Mouse (Mus musculus) neural tube, embryonic 14.5 days (tissue): ENCODE measurements at regions not wholly inside any gene's neighbourhood (a gene's known extent, or its start where the extent isn't known, plus 50 kb on each side); places are given as distances from the start of the nearest gene placed in this dataset.
"Not testable (repeated sequence)": the region's sequence is repeated elsewhere in the genome, so short reads cannot be mapped to it uniquely, and the experiment has no call there.

Experiments used
- ATAC-seq: fragments of 200-750 bp; cut with Nextera tagmentation; 2 replicates; pipeline ENCODE4 v1.8.0; 2017; ENCODE audit warnings: low read depth, mild to moderate bottlenecking, moderate TSS enrichment, moderate library complexity
- H3K27ac ChIP-seq: fragments of 300-500 bp; sonication (generic); 2 replicates; pipeline ENCODE4 v1.5.1; 2014; ENCODE audit warnings: low read depth, mild to moderate bottlenecking, control low read depth, low read length, moderate library complexity, mixed read lengths
- H3K27me3 ChIP-seq: fragments of 300-500 bp; sonication (generic); 2 replicates; pipeline ENCODE4 v1.6.1; 2014; ENCODE audit warnings: low read length; ENCODE audit not compliant: control insufficient read depth, insufficient read depth
- H3K36me3 ChIP-seq: fragments of 300-500 bp; sonication (generic); 2 replicates; pipeline ENCODE4 v1.6.1; 2014; ENCODE audit warnings: low read length, mixed read lengths; ENCODE audit not compliant: control insufficient read depth, insufficient read depth
- H3K4me1 ChIP-seq: fragments of 300-500 bp; sonication (generic); 2 replicates; pipeline ENCODE4 v1.6.1; 2014; ENCODE audit warnings: low read length; ENCODE audit not compliant: control insufficient read depth, insufficient read depth
- H3K4me2 ChIP-seq: fragments of 300-500 bp; sonication (generic); 2 replicates; pipeline ENCODE4 v1.6.1; 2014; ENCODE audit warnings: mild to moderate bottlenecking, low read depth, low read length, control low read depth
- H3K4me3 ChIP-seq: fragments of 300-500 bp; sonication (generic); 2 replicates; pipeline ENCODE4 v1.5.1; 2014; ENCODE audit warnings: low read depth, low read length, control low read depth, mixed read lengths
- H3K9ac ChIP-seq: fragments of 300-500 bp; sonication (generic); replicated peaks from 2 replicates; pipeline ENCODE4 v1.6.1; 2014; ENCODE audit warnings: low read depth, mild to moderate bottlenecking, control low read depth, low read length, mixed read lengths
- H3K9me3 ChIP-seq: fragments of 300-500 bp; sonication (generic); 2 replicates; pipeline ENCODE4 v1.6.1; 2016; ENCODE audit warnings: low read length; ENCODE audit not compliant: control insufficient read depth
- WGBS: fragments of 180-500 bp; shearing (Covaris S2); extraction: QIAGEN DNeasy Blood & Tissue Kit; methylation state at CpG from one replicate; pipeline ENCODE4 v1.1.7; 2014; 5-methylcytosine and 5-hydroxymethylcytosine counted together

DNA sequence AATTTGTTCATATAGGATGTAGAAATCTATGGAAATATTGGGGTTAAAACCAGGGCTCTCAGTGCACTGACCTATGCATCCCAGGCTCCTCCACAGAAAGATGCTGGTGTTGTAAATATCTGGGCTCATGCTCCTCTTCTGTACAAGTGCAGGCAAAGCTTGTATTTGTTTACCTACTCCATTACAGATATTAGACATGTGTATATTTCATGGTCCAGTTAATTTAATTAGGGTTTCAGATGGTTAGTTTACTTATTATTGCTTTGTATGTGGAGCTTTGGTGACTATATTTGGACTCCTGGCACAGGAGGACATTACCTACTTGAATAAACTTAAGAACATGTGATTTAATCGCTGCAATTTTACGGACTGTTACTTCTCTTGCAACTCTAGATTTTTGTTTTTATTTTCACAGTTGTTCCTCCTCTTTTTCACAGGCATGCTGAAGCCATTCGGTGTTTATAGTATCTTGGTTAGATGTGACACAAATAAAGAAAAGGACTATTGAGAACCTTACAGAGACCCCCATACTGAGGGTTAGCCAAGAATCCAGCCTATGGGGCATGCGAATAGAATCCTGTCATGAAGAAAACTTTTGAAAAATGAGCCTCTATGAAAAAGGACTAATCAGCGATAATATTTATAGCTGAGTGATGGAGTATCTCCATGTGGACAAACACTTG is 738.4 kb downstream of the Gm21833 start:
- Histone ChIP-seq H3K36me3 (no peaks in the 10 kb centered on the region), H3K27me3 (no peaks in the 10 kb centered on the region), H3K27ac (no peak overlapping the region), H3K9me3 (no peaks in the 10 kb centered on the region), H3K4me3 (no peak overlapping the region), H3K4me1 (no peaks in the 10 kb centered on the region), H3K9ac (no peak overlapping the region), H3K4me2 (no peak overlapping the region)
- ATAC-seq, result peak; percentile 72; the same call in 1 of the 2 replicates
- WGBS, result 84% methylated on average over 5 of the region's 5 CpGs

DNA sequence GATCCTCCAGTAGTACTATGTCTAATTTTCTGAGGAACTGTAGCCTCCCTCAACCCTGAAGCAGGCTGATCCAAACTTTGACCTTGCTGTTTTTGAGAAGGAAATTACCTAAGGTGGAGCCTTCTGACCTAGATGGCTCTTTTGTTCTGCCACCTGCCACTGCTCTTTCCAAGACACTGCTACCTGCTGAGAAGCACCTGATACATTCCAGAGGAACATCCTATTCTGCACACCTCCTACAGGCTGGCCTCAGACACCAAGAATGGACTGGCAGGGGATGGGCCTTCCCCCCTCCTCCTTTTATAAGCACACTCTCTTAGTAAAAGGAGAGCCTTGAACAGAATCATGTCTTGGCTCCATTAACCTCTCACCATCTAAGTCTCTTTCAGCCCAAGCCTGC is 750.9 kb downstream of the Gm21833 start:
- H3K9me3 ChIP-seq, H3K4me2 ChIP-seq, H3K27me3 ChIP-seq, H3K4me3 ChIP-seq, H3K36me3 ChIP-seq, ATAC-seq, H3K27ac ChIP-seq, H3K9ac ChIP-seq, H3K4me1 ChIP-seq: not testable (repeated sequence)

DNA sequence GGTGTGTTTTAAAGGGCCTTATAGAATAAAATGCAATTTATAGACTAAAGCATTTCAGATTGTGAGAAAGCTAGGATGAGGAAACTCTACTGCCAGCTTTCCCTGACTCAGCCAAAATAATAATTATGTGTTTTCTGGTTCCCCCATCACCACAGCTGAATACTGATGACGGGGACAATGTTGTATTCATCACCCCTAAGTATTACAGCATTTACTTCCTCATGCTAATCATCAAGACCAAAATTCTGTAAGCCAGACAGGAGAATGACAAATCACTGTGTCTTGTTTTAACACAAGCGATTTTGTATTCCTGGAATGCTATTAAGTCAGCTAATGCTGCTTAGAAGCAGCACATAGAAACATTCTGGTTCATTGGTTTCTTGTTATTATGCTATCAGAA is 778.6 kb downstream of the Gm21833 start:
- no peaks in the 10 kb centered on the region for H3K9me3 ChIP-seq
- H3K27me3 ChIP-seq, result no peaks in the 10 kb centered on the region
- H3K36me3 ChIP-seq, result no peaks in the 10 kb centered on the region
- 72% methylated on average over 2 of the region's 2 CpGs for WGBS
- no peak overlapping the region for H3K4me3 ChIP-seq
- H3K9ac ChIP-seq, result no peak overlapping the region
- H3K4me2 ChIP-seq, result no peak overlapping the region
- no peaks in the 10 kb centered on the region for H3K4me1 ChIP-seq
- no peak overlapping the region for H3K27ac ChIP-seq
- ATAC-seq, result no peak

DNA sequence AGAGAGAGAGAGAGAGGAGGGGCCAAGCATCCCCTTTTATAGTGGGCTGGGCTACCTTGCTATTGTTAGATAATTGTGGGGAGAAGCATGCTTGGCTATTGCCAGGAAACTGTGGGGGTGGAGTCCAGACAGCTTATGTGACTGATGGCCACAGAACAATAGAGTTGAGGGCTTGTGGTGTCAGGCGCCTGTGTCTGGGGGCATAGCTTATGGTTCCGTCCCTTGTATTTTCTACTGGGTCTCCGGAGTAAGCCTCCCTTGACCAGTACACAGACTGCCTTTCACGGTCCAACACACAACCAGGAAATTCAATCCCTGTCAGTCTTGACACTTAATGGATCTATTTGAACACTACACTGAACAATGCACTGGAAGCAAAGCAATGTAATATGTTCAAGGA is 781.1 kb downstream of the Gm21833 start:
- no peak overlapping the region for H3K27ac ChIP-seq
- H3K9ac ChIP-seq, result no peak overlapping the region
- no peak overlapping the region for H3K4me2 ChIP-seq
- 63% methylated on average over 4 of the region's 4 CpGs for WGBS
- H3K4me3 ChIP-seq, result no peak overlapping the region
- ATAC-seq, result no peak
- no peaks in the 10 kb centered on the region for H3K36me3 ChIP-seq
- H3K9me3 ChIP-seq, result no peaks in the 10 kb centered on the region
- H3K4me1 ChIP-seq, result no peaks in the 10 kb centered on the region
- H3K27me3 ChIP-seq, result no peaks in the 10 kb centered on the region
